Mouse (Mus musculus) heart, embryonic 14.5 days (tissue): ENCODE data around the gene Tln2. TPM values are rescaled to one million over a fixed set of nuclear protein-coding genes. Genes with fewer than 3 reads are reported as not detected.

Source experiments
- ATAC-seq: fragments of 200-750 bp; cut with Nextera tagmentation; 2 replicates; pipeline ENCODE4 v1.8.0; 2017; ENCODE audit warnings: low read depth, moderate TSS enrichment; ENCODE audit not compliant: insufficient number of reproducible peaks, insufficient read depth, low FRiP score
- H3K27ac ChIP-seq, 2 experiments: fragments of 200-500 bp in 1 of 2; fragments of 300-500 bp in 1 of 2; sonication (generic) in 1 of 2; replicated peaks in 1 of 2; 2 replicates each; pipeline ENCODE4 v1.5.1; 2012 to 2014; ENCODE audit warnings: low read depth in 2 of 2, low read length in 2 of 2, control low read depth in 1 of 2, mild to moderate bottlenecking in 1 of 2, mixed read lengths in 1 of 2; ENCODE audit not compliant: control insufficient read depth in 1 of 2, insufficient read depth in 1 of 2
- H3K27me3 ChIP-seq: fragments of 300-500 bp; sonication (generic); 2 replicates; pipeline ENCODE4 v1.6.1; 2014; ENCODE audit warnings: mild to moderate bottlenecking, low read length, control low read depth; ENCODE audit not compliant: control insufficient read depth, insufficient read depth
- H3K36me3 ChIP-seq: fragments of 300-500 bp; sonication (generic); 2 replicates; pipeline ENCODE4 v1.6.1; 2014; ENCODE audit warnings: mild to moderate bottlenecking, control low read depth, low read length, mixed read lengths; ENCODE audit not compliant: control insufficient read depth, insufficient read depth
- H3K4me1 ChIP-seq, 2 experiments: fragments of 200-500 bp in 1 of 2; fragments of 300-500 bp in 1 of 2; sonication (generic) in 1 of 2; 2 replicates each; pipeline ENCODE4 v1.6.1; 2012 to 2014; ENCODE audit warnings: low read length in 2 of 2, control low read depth in 1 of 2, mixed read lengths in 1 of 2; ENCODE audit not compliant: control insufficient read depth in 2 of 2, insufficient read depth in 2 of 2
- H3K4me2 ChIP-seq: fragments of 300-500 bp; sonication (generic); 2 replicates; pipeline ENCODE4 v1.6.1; 2014; ENCODE audit warnings: mild to moderate bottlenecking, low read length
- H3K4me3 ChIP-seq, 2 experiments: fragments of 200-500 bp in 1 of 2; fragments of 300-500 bp in 1 of 2; sonication (generic) in 1 of 2; 2 replicates each; pipeline ENCODE4 v1.5.1; 2012 to 2014; ENCODE audit warnings: low read length in 2 of 2, mild to moderate bottlenecking in 2 of 2, control low read depth in 1 of 2, low read depth in 1 of 2, moderate library complexity in 1 of 2; ENCODE audit not compliant: control insufficient read depth in 1 of 2, insufficient read depth in 1 of 2
- H3K9ac ChIP-seq: fragments of 300-500 bp; sonication (generic); 2 replicates; pipeline ENCODE4 v1.6.1; 2014; ENCODE audit warnings: mild to moderate bottlenecking, low read length
- H3K9me3 ChIP-seq: fragments of 300-500 bp; sonication (generic); 2 replicates; pipeline ENCODE4 v1.6.1; 2016; ENCODE audit warnings: low read length, control low read depth; ENCODE audit not compliant: control insufficient read depth
- WGBS: fragments of 180-500 bp; shearing (Covaris S2); extraction: QIAGEN DNeasy Blood & Tissue Kit; methylation state at CpG from one replicate; pipeline ENCODE4 v1.1.7; 2014; 5-methylcytosine and 5-hydroxymethylcytosine counted together
- polyA plus RNA-seq: library from polyadenylated mRNA; unstranded; fragments of >200 nt; fragmentation: Nextera tagmentation; extraction: Ambion mirVana; gene quantifications from 2 replicates; pipeline ENCODE4 v1.2.1, GENCODE M21; 2014

The Tln2 gene
- polyA plus RNA-seq, 1 experiment from 2014 or later, result 66.0 TPM

- H3K9ac ChIP-seq, result no peak overlapping the region
- peaks cover 9 to 14% of the 10 kb centered on the region in 2 experiments for H3K4me1 ChIP-seq
- no peak overlapping the region for H3K27ac ChIP-seq
- 66% methylated on average over 4 of the region's 4 CpGs for WGBS
- no peak for ATAC-seq
- no peaks in the 10 kb centered on the region for H3K36me3 ChIP-seq
- no peak overlapping the region for H3K4me2 ChIP-seq
- no peak overlapping the region for H3K4me3 ChIP-seq
- no peaks in the 10 kb centered on the region for H3K27me3 ChIP-seq
- 0 out of 2 replicates have a peak, but pooled peaks cover 3% of the 10 kb centered on the region for H3K9me3 ChIP-seq
These were observed 372.3 kb downstream of the Tln2 start for GRCm38 (mm10) chr9:67187182-67187581.

GRCm38 (mm10) chr9:67184556-67184955 is 374.9 kb downstream of the Tln2 start:
- Histone ChIP-seq H3K4me2 (no peak overlapping the region), H3K9me3 (0 out of 2 replicates have a peak, but pooled peaks cover 3% of the 10 kb centered on the region), H3K27me3 (no peaks in the 10 kb centered on the region), H3K9ac (no peak overlapping the region), H3K4me1 (peaks cover 2 to 7% of the 10 kb centered on the region in 2 experiments; a peak in 2 of 4 replicates), H3K27ac (no peak overlapping the region), H3K4me3 (no peak overlapping the region), H3K36me3 (no peaks in the 10 kb centered on the region)
- no peak for ATAC-seq
- 86% methylated on average over 2 of the region's 2 CpGs for WGBS

GRCm38 (mm10) chr9:67183520-67183919 is 376.0 kb downstream of the Tln2 start:
- 87% methylated on average over 2 of the region's 2 CpGs for WGBS
- Histone ChIP-seq H3K27me3 (no peaks in the 10 kb centered on the region), H3K4me2 (no peak overlapping the region), H3K9me3 (0 out of 2 replicates have a peak, but pooled peaks cover 3% of the 10 kb centered on the region), H3K9ac (no peak overlapping the region), H3K36me3 (no peaks in the 10 kb centered on the region), H3K4me1 (peaks cover 6 to 12% of the 10 kb centered on the region in 2 experiments), H3K27ac (no peak overlapping the region), H3K4me3 (no peak overlapping the region)
- no peak for ATAC-seq

- Histone ChIP-seq H3K36me3 (no peaks in the 10 kb centered on the region), H3K9ac (no peak overlapping the region), H3K4me3 (no peak overlapping the region), H3K4me2 (no peak overlapping the region), H3K27ac (peak overlapping the region; percentile 1 to 71; a peak in 3 of 4 replicates), H3K9me3 (no peaks in the 10 kb centered on the region), H3K4me1 (peaks cover 8 to 12% of the 10 kb centered on the region in 2 experiments), H3K27me3 (no peaks in the 10 kb centered on the region)
- no peak for ATAC-seq
- 30% methylated on average over 6 of the region's 6 CpGs for WGBS
These were observed 377.5 kb downstream of the Tln2 start for GRCm38 (mm10) chr9:67182006-67182405.

- Histone ChIP-seq H3K4me3 (no peak overlapping the region), H3K27ac (peak overlapping the region in 1 of 2 experiments; percentile 10; a peak in 2 of 4 replicates), H3K36me3 (no peaks in the 10 kb centered on the region), H3K27me3 (no peaks in the 10 kb centered on the region), H3K9ac (no peak overlapping the region), H3K4me2 (no peak overlapping the region), H3K4me1 (peaks cover 8 to 12% of the 10 kb centered on the region in 2 experiments), H3K9me3 (peaks cover 3% of the 10 kb centered on the region)
- ATAC-seq, result no peak; the same call in 1 of the 2 replicates
- WGBS, result 76% methylated on average over 1 of the region's 1 CpGs
These were observed 380.8 kb downstream of the Tln2 start for GRCm38 (mm10) chr9:67178709-67179108.

GRCm38 (mm10) chr9:67178203-67178602 is 381.3 kb downstream of the Tln2 start:
- no peak for ATAC-seq
- peaks cover 5% of the 10 kb centered on the region for H3K9me3 ChIP-seq
- H3K27ac ChIP-seq, result peak overlapping the region in 1 of 2 experiments; percentile 10; a peak in 1 of 4 replicates
- H3K4me1 ChIP-seq, result peaks cover 8 to 12% of the 10 kb centered on the region in 2 experiments
- H3K9ac ChIP-seq, result no peak overlapping the region
- H3K4me3 ChIP-seq, result no peak overlapping the region
- no peak overlapping the region for H3K4me2 ChIP-seq
- 48% methylated on average over 5 of the region's 5 CpGs for WGBS
- no peaks in the 10 kb centered on the region for H3K36me3 ChIP-seq
- H3K27me3 ChIP-seq, result no peaks in the 10 kb centered on the region

GRCm38 (mm10) chr9:67176073-67176472 is 383.4 kb downstream of the Tln2 start:
- WGBS, result 84% methylated on average over 8 of the region's 8 CpGs
- no peaks in the 10 kb centered on the region for H3K27me3 ChIP-seq
- peaks cover 4 to 6% of the 10 kb centered on the region in 2 experiments; a peak in 3 of 4 replicates for H3K4me1 ChIP-seq
- H3K4me2 ChIP-seq, result no peak overlapping the region
- H3K9ac ChIP-seq, result no peak overlapping the region
- peaks cover 11% of the 10 kb centered on the region for H3K9me3 ChIP-seq
- no peak for ATAC-seq
- H3K4me3 ChIP-seq, result no peak overlapping the region
- H3K27ac ChIP-seq, result no peak overlapping the region
- no peaks in the 10 kb centered on the region for H3K36me3 ChIP-seq

- no peak overlapping the region for H3K27ac ChIP-seq
- no peak for ATAC-seq
- no peak overlapping the region for H3K4me3 ChIP-seq
- no peak overlapping the region for H3K9ac ChIP-seq
- H3K27me3 ChIP-seq, result no peaks in the 10 kb centered on the region
- H3K4me1 ChIP-seq, result peaks cover 13 to 15% of the 10 kb centered on the region in 2 experiments
- no peak overlapping the region for H3K4me2 ChIP-seq
- H3K9me3 ChIP-seq, result peaks cover 11% of the 10 kb centered on the region
- no peaks in the 10 kb centered on the region for H3K36me3 ChIP-seq
- 93% methylated on average over 6 of the region's 6 CpGs for WGBS
These were observed 385.7 kb downstream of the Tln2 start for GRCm38 (mm10) chr9:67173816-67174215.
